Mouse (Mus musculus) MEL-GATA-1-ER (cell line): Measurements from ENCODE around the gene Utp14a.
"Not testable (repeated sequence)": the region's sequence is repeated elsewhere in the genome, so short reads cannot be mapped to it uniquely, and the experiment has no call there.

Experiments used
- DNase-seq: peaks from one replicate; pipeline ENCODE4 v3.0.0-alpha.2; 2012; ENCODE audit warnings: low read depth; ENCODE audit errors: extremely low read depth

The Utp14a gene

DNA sequence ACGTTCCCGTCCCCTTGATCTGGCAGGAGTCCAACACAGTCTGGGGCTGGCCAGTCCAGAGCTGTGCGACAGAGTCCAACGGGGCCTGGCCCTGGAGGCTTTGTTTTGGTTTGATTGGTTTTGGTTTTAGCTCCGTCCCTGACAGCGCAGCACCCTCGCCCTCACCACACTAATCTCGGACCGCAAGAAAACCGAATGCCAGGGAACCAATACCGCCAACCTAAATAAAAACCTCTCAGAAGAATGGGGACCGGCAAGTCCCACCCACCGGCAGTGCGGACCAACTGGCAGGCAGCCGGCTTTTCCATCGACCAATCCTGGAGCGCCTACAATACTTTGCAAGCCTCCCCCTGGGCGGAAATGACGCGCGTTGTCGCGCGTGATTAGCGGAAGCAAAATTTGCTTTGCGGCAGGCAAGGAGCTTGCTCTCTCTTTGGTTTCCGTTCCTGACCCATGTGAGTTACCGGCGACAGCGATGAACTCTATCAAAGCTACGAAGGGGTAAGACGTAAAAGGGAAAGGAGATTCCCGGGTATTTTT, at the start of gene Utp14a:
Gene Utp14a (plus strand): TSS at position 395 of the 540 bp plus-strand sequence.
- peak; percentile 93 for DNase-seq

DNA sequence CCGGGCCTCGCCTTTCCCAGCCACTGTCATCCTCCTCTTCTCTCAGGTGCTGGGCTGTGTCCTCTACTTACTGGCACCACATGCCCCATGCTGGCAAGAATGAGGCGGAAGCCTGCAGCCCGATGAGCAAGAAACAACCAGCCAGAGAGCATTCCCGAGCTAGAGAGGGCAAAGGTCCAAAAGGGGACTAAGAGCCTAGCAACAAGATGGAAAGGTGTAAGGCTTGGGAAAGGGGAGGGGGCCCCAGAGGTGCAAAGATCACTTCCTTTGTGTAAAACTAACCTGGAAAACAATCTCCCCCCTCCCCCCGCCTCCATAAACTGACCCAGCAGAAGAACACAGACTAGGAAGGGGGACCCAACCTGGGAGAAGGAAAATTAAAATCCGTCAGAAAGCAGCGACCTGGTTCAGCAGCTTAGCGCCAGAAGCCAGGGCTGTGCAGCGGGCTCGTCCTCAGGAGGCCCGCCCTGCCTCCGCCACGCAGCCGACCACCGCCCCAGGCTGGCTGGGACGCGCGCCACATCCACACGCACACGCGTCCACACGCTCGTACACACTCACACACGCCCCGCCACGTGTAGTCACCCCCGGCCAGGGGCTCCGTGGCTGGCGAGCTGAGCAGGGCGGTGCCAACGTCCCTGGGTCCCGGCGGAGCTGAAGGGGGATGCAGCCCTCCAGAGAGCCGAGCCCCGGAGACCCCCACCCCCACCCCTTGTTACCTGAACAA, 48.7 kb upstream of the Utp14a start:
- DNase-seq = no peak

DNA sequence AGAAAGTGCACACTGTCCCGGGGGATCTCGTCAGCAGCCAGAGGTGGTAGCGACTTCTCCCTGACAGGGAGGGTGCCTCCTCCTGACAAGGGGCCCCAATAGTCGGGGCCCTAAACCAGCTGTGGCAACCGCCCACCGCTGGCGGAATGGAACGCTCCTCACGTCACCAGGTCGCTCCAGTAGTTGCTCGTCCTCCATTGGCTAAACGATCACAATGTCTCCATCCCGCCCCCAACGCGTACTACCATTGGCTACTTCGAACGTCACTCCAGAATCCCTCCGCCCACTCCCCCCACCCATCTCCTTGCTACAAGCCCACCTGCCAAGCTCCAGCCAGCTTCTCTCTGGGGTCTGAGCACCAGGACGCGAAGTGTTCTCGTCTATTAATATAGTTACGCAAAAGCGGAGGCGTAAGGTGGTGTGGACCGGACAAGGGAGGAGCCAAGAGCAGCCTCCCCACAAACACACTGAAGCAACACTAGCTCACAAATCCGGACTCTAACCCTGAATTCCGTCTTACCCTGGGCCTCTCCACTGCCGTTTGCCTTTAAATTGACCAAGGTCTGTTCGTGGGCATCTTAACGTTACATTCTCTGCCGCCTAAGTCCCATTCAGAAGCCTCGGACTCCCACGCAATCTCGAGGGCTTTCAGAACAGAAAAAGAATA, 48.0 kb upstream of the Utp14a start, which contains the start of gene Zdhhc9:
Gene Zdhhc9 (minus strand): TSS at position 360 of the 667 bp plus-strand sequence.
- DNase-seq = peak; percentile 77

DNA sequence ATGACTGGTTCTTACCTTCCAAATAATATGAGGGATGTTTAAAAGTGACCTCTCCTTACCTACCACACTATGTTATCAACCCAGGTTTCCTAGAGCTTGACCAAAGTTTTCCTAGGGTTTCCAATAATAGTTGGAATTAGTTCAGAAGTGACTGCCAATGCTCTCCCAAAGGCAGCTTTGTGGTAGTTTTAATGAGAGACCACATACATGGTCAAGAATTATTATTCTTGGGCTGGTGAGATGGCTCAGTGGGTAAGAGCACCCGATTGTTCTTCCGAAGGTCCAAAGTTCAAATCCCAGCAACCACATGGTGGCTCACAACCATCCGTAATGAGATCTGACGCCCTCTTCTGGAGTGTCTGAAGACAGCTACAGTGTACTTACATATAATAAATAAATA, 46.9 kb upstream of the Utp14a start:
- not testable (repeated sequence) for DNase-seq

DNA sequence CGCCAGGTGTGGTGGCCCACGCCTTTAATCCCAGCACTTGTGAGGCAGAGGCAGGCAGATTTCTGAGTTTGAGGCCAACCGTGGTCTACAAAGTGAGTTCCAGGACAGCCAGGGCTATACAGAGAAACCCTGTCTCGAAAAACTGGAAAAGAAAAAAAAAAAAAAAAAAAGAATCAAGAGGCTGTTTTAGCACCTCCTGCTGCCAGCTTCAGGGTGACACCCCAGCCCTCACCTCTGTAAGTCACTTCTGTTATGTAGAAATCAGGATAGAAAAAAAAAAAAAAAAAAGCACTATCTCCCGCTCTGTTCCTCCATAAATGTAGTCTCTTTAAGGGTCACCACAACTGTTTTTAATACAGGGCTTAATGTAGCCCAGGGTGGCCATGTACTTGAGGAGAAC, 37.2 kb upstream of the Utp14a start:
- DNase-seq = no peak

DNA sequence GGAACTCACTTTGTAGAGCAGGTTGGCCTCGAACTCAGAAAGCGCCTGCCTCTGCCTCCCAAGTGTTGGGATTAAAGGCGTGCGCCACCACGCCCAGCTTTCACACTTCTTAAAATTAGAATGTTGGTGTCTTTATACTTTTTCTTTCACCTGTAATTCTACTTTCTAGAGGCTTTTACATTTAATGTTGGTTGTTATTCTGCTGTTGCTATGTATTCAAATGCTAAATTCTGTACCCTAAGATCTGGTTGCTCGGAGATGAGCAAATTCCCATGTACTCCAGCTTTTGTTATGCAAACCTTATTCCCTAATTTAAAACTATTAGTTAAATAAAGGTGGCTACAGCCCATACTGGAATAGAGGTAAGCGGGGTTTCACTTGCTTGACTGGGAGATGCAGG, 34.0 kb upstream of the Utp14a start:
- DNase-seq = no peak

DNA sequence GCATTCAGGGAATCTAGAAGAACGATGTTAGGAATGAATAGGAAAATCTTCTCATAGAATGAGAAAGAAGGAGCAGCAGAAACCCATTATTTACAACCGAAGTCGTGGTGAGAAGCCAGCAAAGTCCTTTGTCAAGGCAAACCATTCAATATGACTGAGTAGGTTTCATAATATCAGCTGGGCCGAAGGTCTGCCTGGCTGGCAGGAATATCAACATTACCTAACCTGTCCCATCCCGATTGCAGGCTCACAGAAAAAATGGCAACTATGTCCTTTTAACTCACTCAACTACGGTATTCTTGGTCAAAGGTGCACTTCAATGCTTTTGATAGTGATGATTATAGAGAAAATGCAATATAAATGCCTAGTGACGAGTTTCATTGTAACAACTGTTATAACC, 30.4 kb upstream of the Utp14a start:
- no peak for DNase-seq

DNA sequence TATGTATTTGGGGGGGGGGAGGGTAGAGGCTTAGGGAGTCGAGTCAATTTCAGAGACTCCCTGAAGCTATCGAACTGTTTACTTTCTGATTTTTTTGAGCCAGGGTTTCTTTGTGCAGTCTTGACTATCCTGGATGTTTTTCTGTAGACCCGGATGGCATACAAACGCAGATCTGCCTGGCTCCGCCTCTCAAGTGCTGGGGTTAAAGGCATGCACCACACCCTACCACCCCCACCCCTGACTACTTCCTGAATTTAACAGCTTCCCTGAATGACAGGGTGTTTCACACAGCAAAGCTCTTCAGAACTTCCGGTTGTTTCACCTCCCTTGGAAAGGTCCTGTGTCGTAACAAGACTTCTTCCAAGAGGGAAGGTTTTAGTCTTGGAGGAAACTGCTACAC, 22.2 kb upstream of the Utp14a start:
- peak; percentile 83 for DNase-seq

DNA sequence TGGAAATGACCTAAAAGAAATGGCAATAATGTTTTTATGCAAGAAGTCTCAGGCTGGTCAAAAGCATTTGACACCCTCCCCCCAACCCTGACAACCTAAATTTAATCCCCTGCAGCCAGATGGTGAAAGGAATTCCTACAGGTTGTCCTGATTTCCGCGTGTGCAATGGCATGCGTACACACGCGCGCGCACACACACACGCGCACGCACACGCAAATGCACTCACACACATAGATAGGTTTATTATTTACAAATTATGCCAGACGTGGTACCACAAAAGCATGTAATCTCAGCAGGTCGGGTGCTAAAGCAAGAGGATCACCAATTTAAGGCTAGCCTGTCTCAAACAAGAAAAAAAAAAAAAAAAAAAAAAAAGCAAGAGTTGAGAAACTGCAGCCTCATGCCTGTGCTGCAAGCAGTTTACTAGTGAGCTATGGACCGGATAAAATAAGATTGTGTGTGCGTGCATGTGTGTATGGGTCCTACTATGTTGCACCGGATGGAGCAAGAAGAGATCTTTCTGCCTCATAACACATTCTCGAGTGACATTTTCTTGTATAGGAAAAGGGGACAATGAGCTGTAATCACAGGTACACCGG, 733 bp upstream of the Utp14a start:
- DNase-seq = no peak

DNA sequence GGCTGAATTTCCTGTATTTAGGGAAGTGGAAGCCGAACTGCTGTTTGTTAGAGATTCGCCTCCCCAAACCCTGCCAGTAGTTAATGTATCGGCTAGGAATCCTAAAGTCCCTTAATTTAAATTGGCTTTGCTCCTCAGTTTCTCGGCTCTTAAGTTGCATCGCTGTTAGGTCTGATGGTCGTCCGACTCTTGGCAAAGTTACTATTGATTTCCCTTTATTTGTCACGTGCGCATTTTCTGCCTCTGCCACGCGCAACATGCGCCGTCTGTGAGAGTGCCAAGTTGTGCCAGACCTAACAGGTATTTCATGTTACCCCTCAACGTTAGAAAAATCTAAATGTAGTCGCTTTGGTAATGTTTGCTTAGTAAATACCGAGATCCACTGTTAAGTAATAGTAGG, 349 bp downstream of the Utp14a start:
- DNase-seq = no peak

DNA sequence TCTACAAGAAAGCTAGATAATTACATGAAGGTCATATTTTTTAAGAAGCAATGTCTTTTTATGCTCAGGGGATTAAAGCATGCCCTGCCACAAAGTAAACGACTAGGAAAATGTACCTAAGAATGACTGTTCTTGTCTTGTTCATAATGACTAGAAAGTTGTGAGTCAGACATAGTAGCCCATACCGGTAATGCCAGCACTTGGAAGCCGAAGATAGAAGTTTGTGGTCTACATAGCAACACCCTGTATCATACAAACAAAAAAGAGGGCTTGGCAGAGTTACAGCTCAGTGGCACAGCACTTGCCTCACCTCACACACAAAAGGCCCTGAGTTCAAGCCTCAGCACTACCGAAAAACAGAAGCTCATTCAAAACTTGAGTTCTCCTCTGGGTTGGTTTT, 15.0 kb downstream of the Utp14a start:
- no peak for DNase-seq

DNA sequence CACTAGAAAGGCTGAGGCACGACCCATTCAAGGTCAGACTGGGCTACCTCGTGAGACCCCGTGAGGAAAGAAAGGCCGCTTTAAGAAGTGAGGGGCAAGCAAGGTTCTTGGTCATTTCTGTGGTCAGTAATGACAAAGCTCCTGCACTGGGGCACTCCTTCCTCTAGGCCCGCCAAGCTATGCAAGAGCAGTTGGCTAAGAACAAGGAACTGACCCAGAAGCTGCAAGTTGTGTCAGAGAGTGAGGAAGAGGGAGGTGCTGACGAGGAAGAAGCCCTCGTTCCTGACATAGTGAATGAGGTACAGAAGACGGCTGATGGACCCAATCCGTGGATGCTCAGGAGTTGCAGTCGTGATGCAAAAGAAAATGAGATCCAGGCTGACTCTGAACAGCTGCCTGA, 18.0 kb downstream of the Utp14a start:
- no peak for DNase-seq

DNA sequence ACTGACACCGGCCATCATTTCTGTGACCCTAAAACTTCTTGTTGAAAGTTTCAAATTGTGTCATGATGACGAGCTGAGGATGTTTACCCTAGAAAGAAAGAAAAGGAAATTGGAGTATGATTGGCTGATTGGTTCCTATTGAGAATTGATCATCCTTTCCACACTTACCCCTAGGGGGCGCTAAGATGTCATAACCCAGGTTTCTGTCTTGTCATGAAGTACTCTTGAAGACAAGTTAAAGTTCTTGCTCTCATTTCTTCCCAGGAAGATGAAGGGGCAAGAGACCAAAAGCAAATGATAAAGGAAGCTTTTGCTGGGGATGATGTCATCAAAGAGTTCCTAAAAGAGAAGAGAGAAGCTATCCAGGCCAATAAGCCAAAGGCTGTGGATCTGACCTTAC, 21.4 kb downstream of the Utp14a start:
- no peak for DNase-seq

DNA sequence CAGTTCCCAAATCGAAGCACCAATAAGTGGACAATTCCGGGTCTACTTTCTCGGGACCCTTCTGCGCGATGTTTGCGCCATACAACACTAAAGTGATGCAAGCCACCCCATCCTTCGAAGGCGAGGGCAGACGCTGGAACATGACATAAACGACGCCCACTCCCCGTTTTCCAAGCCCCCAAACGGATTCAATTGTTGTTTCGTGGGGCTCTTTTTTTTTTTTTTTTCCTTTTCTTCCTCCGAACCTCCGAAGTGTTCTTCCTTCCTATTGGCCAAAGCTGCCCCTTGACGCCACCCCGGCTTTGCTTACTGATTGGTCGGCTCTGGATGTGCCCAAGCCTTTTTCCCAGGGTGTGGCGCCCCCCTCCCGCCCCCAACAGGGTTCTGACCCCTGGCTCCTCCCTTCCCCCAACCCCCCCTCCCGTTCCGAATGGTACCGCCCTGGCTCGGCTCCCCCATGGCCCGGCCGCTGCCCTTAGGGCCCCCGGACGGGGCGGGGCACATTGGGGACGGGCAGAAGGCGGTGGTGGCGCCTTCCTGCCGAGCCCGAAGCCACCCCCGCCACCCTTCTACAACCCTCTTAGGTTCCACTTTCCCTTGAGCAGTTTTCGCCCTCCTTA, 27.8 kb downstream of the Utp14a start:
- DNase-seq = peak; percentile 72

DNA sequence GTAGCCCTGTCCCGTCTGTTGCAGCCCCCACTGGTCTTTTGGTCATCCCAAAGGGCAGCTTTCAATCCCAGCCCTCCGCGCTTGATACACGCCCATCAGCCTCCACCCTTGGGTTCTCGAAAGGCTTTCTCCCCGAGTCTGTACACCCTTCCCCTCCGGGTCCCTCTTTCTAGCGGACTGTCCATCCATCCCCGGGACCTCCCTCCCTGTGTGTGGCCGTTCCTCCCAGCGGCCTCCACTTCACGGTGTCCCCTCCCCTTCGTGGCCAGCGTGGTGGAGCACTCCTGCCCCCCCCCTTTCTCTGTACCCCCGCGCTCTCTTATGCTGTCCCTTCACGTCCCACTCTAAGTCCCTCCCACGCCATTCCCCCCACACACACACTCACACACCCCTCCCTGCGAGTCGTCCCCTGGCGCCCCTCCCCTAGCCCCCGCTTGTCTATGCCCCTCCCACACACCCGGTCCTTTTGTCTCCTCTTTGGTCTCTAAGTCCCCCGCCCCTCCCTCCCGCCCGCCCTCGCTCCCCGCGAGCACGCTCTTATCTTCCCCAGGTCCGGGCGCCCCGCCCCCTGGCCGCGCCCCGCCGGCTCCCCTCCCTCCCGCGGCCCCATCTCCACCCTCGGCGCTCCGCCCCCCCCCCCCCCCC, 28.5 kb downstream of the Utp14a start:
- peak; percentile 80 for DNase-seq

DNA sequence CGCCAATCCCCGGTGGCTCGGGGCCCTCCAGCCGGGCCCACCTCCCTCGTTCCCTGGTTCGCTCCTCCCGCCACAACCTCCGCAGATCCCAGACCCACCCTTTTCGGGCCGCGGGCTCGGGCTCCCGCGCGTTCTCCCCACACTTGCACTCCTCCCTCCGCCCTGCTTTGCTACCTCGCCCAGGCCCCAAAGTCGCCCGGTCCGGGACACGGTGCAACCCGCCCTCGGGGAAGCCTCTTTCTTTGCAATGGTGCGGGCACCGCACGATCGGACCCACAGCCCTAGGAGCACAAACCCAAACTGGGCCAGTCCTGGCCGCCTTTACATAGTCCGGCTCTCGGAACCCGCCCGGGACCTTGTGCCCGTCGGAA, 29.0 kb downstream of the Utp14a start:
- DNase-seq = peak; percentile 21

DNA sequence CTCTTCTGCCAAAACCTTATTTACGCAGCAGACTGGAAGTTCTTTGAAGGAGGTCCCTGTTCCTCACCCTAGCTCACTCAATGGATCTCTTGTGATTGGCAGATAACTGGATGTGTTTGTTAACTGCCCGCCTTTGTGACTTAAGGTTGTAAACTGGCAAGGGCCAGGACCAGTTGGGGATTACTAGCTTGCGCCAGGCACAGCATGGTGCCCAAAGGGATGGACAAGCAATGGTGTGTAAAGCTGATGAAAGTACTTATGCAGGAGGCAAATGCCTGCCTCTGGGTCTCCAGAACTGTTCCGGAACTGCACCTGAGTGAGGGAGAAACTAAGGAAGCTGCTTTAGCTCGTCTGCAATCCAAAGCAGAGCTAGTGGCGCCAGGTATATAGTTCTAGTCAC, 29.8 kb downstream of the Utp14a start:
- DNase-seq = no peak

DNA sequence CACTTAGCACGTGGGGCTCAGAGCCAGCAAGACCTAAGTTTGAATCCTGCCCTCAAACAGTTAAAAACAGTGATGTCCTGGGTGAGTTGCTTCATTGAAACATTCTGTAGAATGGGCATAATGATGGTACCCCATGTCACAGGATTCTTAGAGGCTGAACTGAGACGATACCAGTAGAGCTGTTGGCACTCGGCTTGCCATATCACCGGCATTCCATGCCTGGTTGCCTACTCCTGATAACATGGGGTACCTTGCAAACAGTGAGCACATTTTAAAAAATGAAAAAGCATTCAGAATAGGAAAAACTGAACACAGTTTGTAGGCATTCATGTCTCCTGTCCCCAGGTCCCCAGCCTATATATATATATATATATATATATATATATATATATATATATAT, 31.3 kb downstream of the Utp14a start:
- DNase-seq = no peak

DNA sequence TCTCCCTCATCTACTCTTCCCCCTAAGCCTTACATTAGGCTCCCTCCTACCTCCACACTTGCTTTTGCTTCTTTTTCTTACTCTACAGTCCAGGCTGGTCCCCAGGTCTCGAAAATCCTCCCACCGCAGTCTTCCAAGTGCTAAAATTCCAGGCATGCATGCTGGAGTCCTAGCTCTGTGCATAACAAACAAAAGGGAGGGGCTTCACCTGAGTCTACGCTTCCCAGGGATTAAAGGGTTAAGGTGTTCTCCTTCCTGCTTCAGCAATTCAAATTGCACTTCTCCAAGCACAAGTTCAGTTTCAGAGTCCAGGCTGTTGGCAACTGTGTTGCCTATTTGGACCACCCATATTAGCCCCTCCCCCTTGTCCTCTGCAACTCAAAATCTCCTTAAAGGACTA, 34.8 kb downstream of the Utp14a start:
- DNase-seq = no peak

DNA sequence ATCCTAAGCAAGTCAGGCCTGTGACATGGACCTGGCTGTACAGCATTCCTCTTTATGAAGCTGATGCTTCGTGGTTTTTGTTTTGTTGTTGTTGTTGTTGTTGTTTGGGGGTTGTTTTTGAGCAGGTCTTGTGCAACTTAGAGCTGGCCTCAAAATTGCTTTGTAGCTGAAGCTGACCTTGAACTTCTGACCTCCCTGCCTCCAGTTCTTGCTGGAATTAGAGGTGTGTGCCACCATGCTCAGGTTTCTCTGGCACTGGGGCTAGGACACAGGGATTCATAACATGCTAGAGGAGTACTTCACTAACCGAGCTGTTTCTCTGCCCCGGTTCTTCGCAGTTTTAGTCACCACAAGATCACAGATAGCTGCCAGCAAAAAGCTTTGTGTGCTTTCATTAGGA, 48.7 kb downstream of the Utp14a start:
- no peak for DNase-seq

DNA sequence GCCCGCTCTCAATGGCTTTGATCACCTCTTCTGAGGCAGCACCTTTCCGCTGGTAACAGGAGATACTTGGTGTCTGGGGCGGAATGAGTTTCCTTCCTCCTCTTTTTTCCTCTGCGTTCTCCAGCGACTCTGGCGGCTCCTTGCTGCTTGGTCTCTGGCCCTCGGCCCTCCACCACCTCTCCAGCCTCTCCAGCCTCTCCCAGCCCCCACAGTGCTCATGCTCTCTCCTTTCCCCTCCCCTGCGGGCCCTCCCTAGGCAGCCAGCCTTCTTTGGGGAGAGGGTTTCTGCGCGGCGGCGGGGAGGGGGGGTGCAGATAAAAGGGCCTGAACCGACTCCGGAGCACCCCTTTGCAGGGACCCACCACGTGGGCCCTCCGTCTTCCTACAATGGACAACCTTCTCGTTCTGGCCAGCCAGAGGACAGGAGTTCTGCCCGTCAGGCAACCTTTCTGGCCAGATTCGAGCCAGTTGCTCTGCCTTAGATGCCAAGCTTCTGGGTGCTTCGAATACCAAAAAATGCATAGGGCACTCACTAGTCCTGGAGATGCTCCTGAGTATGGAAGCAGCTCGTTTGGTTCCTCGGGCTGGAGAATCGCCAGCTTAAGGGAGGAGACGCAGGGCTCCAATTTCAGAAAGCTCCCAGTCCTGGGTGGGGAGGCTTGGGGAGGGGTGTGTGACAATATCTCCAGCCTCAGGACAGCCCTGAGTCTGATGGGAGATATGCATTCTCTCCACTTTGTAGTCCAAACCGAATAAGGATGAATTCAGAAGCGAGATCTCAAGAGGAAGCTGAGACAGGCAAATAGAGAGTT, 54.2 kb downstream of the Utp14a start:
- DNase-seq = no peak
